Mouse (Mus musculus) C2C12 (cell line): ENCODE measurements around the gene Pltp. TPM values are rescaled to one million over a fixed set of nuclear protein-coding genes. Genes with fewer than 3 reads are reported as not detected.
"Not testable (repeated sequence)": the region's sequence is repeated elsewhere in the genome, so short reads cannot be mapped to it uniquely, and the experiment has no call there.

Experiments used
- H3K27me3 ChIP-seq: one replicate; pipeline ENCODE4 v1.6.1; 2011; ENCODE audit not compliant: control insufficient read depth, insufficient read depth, insufficient read length
- H3K36me3 ChIP-seq: one replicate; pipeline ENCODE4 v1.6.1; 2011; ENCODE audit not compliant: control insufficient read depth, insufficient read depth
- H3K4me3 ChIP-seq: one replicate; pipeline ENCODE4 v1.5.1; 2011; ENCODE audit warnings: mild to moderate bottlenecking, control low read depth; ENCODE audit not compliant: poor library complexity, insufficient read depth, severe bottlenecking
- H3K79me2 ChIP-seq: one replicate; pipeline ENCODE4 v1.6.1; 2011; ENCODE audit not compliant: control insufficient read depth, insufficient read depth
- H3K79me3 ChIP-seq: one replicate; pipeline ENCODE4 v1.6.1; 2011; ENCODE audit warnings: low read depth, control low read depth
- H3ac ChIP-seq: one replicate; pipeline ENCODE3; 2011; ENCODE audit warnings: low read depth; ENCODE audit not compliant: control insufficient read depth, insufficient read length
- CEBPB ChIP-seq: IDR thresholded peaks from one replicate; pipeline ENCODE4 v1.6.1; 2011; ENCODE audit warnings: low read depth, mild to moderate bottlenecking, control low read depth, moderate library complexity
- CTCF ChIP-seq: IDR thresholded peaks from one replicate; pipeline ENCODE4 v1.5.1; 2011; ENCODE audit not compliant: control insufficient read depth, insufficient read depth, insufficient read length
- FOSL1 ChIP-seq: IDR thresholded peaks from one replicate; pipeline ENCODE4 v1.8.0; 2011; ENCODE audit warnings: mild to moderate bottlenecking, low read length; ENCODE audit not compliant: poor library complexity, insufficient read depth, severe bottlenecking
- MAX ChIP-seq: IDR thresholded peaks from one replicate; pipeline ENCODE4 v1.6.1; 2011; ENCODE audit warnings: mild to moderate bottlenecking, control low read depth
- MYOD1 ChIP-seq: IDR thresholded peaks from one replicate; pipeline ENCODE4 v1.6.1; 2011; ENCODE audit warnings: low read depth; ENCODE audit not compliant: control insufficient read depth, insufficient read length
- MYOG ChIP-seq: IDR thresholded peaks from one replicate; pipeline ENCODE4 v1.6.1; 2011; ENCODE audit not compliant: control insufficient read depth, insufficient read length; ENCODE audit errors: extremely low read depth
- USF1 ChIP-seq: IDR thresholded peaks from one replicate; pipeline ENCODE4 v1.6.1; 2011; ENCODE audit warnings: low read depth, mild to moderate bottlenecking, control low read depth, moderate library complexity
- polyA plus RNA-seq: library from polyadenylated mRNA; unstranded; fragments of >200 nt; fragmentation: generic; extraction: Trizol; gene quantifications from one replicate; pipeline ENCODE4 v1.2.1, GENCODE M21; 2012; ENCODE audit warnings: missing spikeins

Gene Pltp
- polyA plus RNA-seq, 1 experiment = 13.3 TPM

DNA sequence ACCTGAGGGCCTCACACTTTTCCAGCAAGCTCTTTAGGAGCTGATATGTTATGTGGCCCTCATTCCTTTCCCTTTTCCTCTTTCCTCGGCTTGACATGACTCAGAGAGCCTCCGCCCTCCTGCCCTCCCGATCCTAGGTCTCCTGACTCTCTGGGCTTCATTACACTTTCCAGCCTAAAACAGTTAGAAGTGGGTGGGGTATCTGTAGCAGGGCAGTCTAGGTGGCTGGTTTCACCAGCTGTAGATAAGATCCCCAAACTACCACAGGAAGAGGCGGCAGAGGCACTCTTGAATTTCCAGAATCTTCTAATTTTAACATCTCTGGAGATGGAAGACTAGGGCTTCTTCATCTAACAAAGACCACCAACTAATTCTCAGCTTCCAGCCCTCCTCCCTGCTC lies 7.1 kb upstream of the Pltp start:
- H3K79me2 ChIP-seq = no peaks in the 10 kb centered on the region
- H3K27me3 ChIP-seq = no peaks in the 10 kb centered on the region
- H3K36me3 ChIP-seq = no peaks in the 10 kb centered on the region
- TF ChIP-seq MYOD1 = no peak
- no peak for TF ChIP-seq FOSL1
- no peak for TF ChIP-seq CEBPB
- no peak for TF ChIP-seq MYOG
- no peak for TF ChIP-seq USF1
- TF ChIP-seq CTCF = no peak
- no peak for TF ChIP-seq MAX
- H3ac ChIP-seq = no peak overlapping the region
- H3K79me3 ChIP-seq = no peaks in the 10 kb centered on the region
- H3K4me3 ChIP-seq = no peak overlapping the region

GRCm38 (mm10) chr2:164863411-164863810 lies 5.9 kb upstream of the Pltp start:
- H3K4me3 ChIP-seq, H3K36me3 ChIP-seq, H3K27me3 ChIP-seq, H3K79me2 ChIP-seq, H3ac ChIP-seq, H3K79me3 ChIP-seq: not testable (repeated sequence)

GRCm38 (mm10) chr2:164862179-164862861 lies 4.8 kb upstream of the Pltp start:
- Histone ChIP-seq H3K27me3 (no peaks in the 10 kb centered on the region), H3K36me3 (no peaks in the 10 kb centered on the region), H3K4me3 (no peak overlapping the region), H3ac (no peak overlapping the region), H3K79me3 (no peaks in the 10 kb centered on the region), H3K79me2 (no peaks in the 10 kb centered on the region)
- TF ChIP-seq USF1 (no peak), MYOD1 (no peak), FOSL1 (no peak), CEBPB (no peak), MAX (no peak), CTCF (no peak), MYOG (no peak)

DNA sequence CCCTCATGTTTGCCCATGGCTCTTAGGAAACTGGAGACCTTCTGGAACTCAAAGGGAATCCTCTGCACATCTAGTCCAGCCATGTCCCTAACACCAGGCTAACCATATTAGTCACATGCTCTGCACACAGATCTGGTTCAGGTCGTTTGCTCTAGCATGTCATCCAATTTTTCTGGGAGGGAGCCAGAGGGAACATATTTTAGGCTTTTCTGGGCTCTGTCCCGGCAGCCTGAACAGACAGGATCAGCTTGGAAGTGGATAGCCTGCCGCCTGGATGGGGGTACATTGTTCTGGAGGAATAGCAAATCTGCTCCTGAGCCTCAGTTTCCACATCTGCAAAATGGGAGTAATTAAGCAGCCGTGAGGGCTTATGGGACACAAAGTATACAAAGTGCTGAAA lies 3.6 kb upstream of the Pltp start:
- Histone ChIP-seq H3K36me3 (no peaks in the 10 kb centered on the region), H3K27me3 (no peaks in the 10 kb centered on the region), H3K79me3 (no peaks in the 10 kb centered on the region), H3K79me2 (no peaks in the 10 kb centered on the region), H3ac (no peak overlapping the region), H3K4me3 (no peak overlapping the region)
- TF ChIP-seq MYOD1 = no peak
- TF ChIP-seq FOSL1 = no peak
- TF ChIP-seq USF1 = no peak

- Histone ChIP-seq H3K36me3 (no peaks in the 10 kb centered on the region), H3ac (no peak overlapping the region), H3K79me2 (no peaks in the 10 kb centered on the region), H3K79me3 (no peaks in the 10 kb centered on the region), H3K27me3 (no peaks in the 10 kb centered on the region), H3K4me3 (no peak overlapping the region)
- TF ChIP-seq MYOD1 (no peak), CTCF (no peak), MAX (no peak), FOSL1 (no peak), USF1 (no peak), MYOG (no peak), CEBPB (no peak)
Measured at GRCm38 (mm10) chr2:164859640-164860432, 2.3 kb upstream of the Pltp start.

GRCm38 (mm10) chr2:164859155-164859554 lies 1.6 kb upstream of the Pltp start:
- Histone ChIP-seq H3K79me2 (no peaks in the 10 kb centered on the region), H3K4me3 (no peak overlapping the region), H3K36me3 (no peaks in the 10 kb centered on the region), H3K79me3 (no peaks in the 10 kb centered on the region), H3K27me3 (no peaks in the 10 kb centered on the region), H3ac (no peak overlapping the region)
- TF ChIP-seq MYOD1 (no peak), FOSL1 (no peak), CEBPB (no peak), MAX (no peak), USF1 (no peak), MYOG (no peak), CTCF (no peak)
